14 mouse cellular contexts compared by ENCODE assay signal in genomic region chr13:32865591-32865990, GRCm38 (mm10). TPM values are rescaled to one million over a fixed set of nuclear protein-coding genes. Genes with fewer than 3 reads are reported as not detected.
DNase-seq lines count a peak whose midpoint lies in the region; ATAC-seq and TF ChIP-seq lines count a peak whose summit lies in the region.
"Had no signal": no experiment of that assay in that cellular context is flagged by ENCODE, and none has a peak within 500 bp of the region (broad histone marks: within the 10 kb centered on the region; RNA-seq: fewer than 3 reads in every experiment).

No protein-coding gene starts in this region.

- peak; percentile 24; the same call in 1 of the 2 replicates for TF ChIP-seq CTCF in hindbrain, postnatal 0 days (IDR thresholded peaks at IDR 0.05; ENCODE audit: low read depth)
- 0 out of 2 replicates have a peak, but pooled peaks have one; percentile 22 for TF ChIP-seq CTCF in lung, adult 2 months (IDR thresholded peaks at IDR 0.05; ENCODE audit: insufficient read depth, low read length)

- no peak overlapping the region for H3K27ac ChIP-seq in hindbrain, postnatal 0 days
- no peak overlapping the region for H3K27ac ChIP-seq in hindbrain, embryonic 14.5 days
- H3K27ac ChIP-seq in hindbrain, embryonic 12.5 days = no peak overlapping the region
- H3K27ac ChIP-seq: heart, embryonic 13.5 days; hindbrain, embryonic 15.5 days had no signal

- no peak for ATAC-seq in hindbrain, postnatal 0 days
- no peak for ATAC-seq in hindbrain, embryonic 14.5 days (ENCODE audit: low FRiP score)
- 0 out of 2 replicates have a peak, but pooled peaks have one; percentile 26 for ATAC-seq in granulocyte monocyte progenitor cell, adult 5-6 weeks (replicated peaks; ENCODE audit: poor library complexity, severe bottlenecking)
- ATAC-seq in hindbrain, embryonic 12.5 days (ENCODE audit: low FRiP score) = no peak

- no peak overlapping the region for H3K4me2 ChIP-seq in hindbrain, postnatal 0 days (ENCODE audit: low read depth, low read length)
- H3K4me2 ChIP-seq in hindbrain, embryonic 14.5 days (replicated peaks) = no peak overlapping the region
- H3K4me2 ChIP-seq in hindbrain, embryonic 12.5 days (replicated peaks) = no peak overlapping the region
- H3K4me2 ChIP-seq: heart, embryonic 13.5 days; hindbrain, embryonic 15.5 days had no signal

- no peak overlapping the region for H3K4me3 ChIP-seq in hindbrain, postnatal 0 days (ENCODE audit: low read length)
- no peak overlapping the region for H3K4me3 ChIP-seq in hindbrain, embryonic 14.5 days (replicated peaks; ENCODE audit: low read length)
- no peak overlapping the region for H3K4me3 ChIP-seq in lung, adult 2 months (replicated peaks; ENCODE audit: extremely low read depth, low read depth, low read length)
- H3K4me3 ChIP-seq in hindbrain, embryonic 12.5 days = no peak overlapping the region
- H3K4me3 ChIP-seq: heart, embryonic 13.5 days; hindbrain, embryonic 15.5 days had no signal

- no peaks in the 10 kb centered on the region for H3K27me3 ChIP-seq in hindbrain, postnatal 0 days (ENCODE audit: insufficient read depth, low read length)
- no peaks in the 10 kb centered on the region for H3K27me3 ChIP-seq in hindbrain, embryonic 14.5 days (ENCODE audit: control insufficient read depth, insufficient read depth, low read length)
- H3K27me3 ChIP-seq in hindbrain, embryonic 12.5 days = 0 out of 2 replicates have a peak, but pooled peaks cover 3% of the 10 kb centered on the region
- H3K27me3 ChIP-seq: heart, embryonic 13.5 days; hindbrain, embryonic 15.5 days had no signal

- no peaks in the 10 kb centered on the region for H3K9me3 ChIP-seq in hindbrain, postnatal 0 days (ENCODE audit: low read length)
- H3K9me3 ChIP-seq in hindbrain, embryonic 14.5 days (ENCODE audit: control insufficient read depth, low read length) = no peaks in the 10 kb centered on the region
- no peaks in the 10 kb centered on the region for H3K9me3 ChIP-seq in hindbrain, embryonic 12.5 days (replicated peaks)
- H3K9me3 ChIP-seq: heart, embryonic 13.5 days; hindbrain, embryonic 15.5 days had no signal

- H3K4me1 ChIP-seq in hindbrain, postnatal 0 days (ENCODE audit: insufficient read depth, low read length) = no peaks in the 10 kb centered on the region
- H3K4me1 ChIP-seq in hindbrain, embryonic 14.5 days (replicated peaks; ENCODE audit: control insufficient read depth, insufficient read depth, low read length) = no peaks in the 10 kb centered on the region
- H3K4me1 ChIP-seq in lung, adult 2 months (ENCODE audit: control insufficient read depth, insufficient read depth, low read length) = no peaks in the 10 kb centered on the region
- H3K4me1 ChIP-seq in hindbrain, embryonic 12.5 days = no peaks in the 10 kb centered on the region
- H3K4me1 ChIP-seq: hindbrain, embryonic 15.5 days had no signal

- H3K36me3 ChIP-seq in hindbrain, postnatal 0 days (ENCODE audit: insufficient read depth, low read length) = no peaks in the 10 kb centered on the region
- no peaks in the 10 kb centered on the region for H3K36me3 ChIP-seq in hindbrain, embryonic 14.5 days (replicated peaks; ENCODE audit: control insufficient read depth, insufficient read depth)
- H3K36me3 ChIP-seq in hindbrain, embryonic 12.5 days = no peaks in the 10 kb centered on the region
- H3K36me3 ChIP-seq: heart, embryonic 13.5 days; hindbrain, embryonic 15.5 days had no signal

- 82% methylated on average over 2 of the region's 2 CpGs for WGBS in hindbrain, postnatal 0 days
- WGBS in hindbrain, embryonic 14.5 days = 66% methylated on average over 2 of the region's 2 CpGs
- 52% methylated on average over 2 of the region's 2 CpGs for WGBS in lung, adult 2 months
- WGBS in hindbrain, embryonic 12.5 days = 66% methylated on average over 2 of the region's 2 CpGs

- DNase-seq in hindbrain, postnatal 0 days (ENCODE audit: low spot score) = no peak
- DNase-seq in hindbrain, embryonic 14.5 days (ENCODE audit: low spot score) = no peak
- DNase-seq in lung, adult 2 months = no peak
- DNase-seq in lung, postnatal 4 days = no peak
- DNase-seq in ES-CJ7 (ENCODE audit: low read depth, low spot score) = peak; percentile 26
- DNase-seq in right cerebral cortex, postnatal 14 days = no peak
- DNase-seq: adrenal gland, postnatal 14 days; left cerebral cortex, postnatal 4 days had no signal

- TF ChIP-seq POLR2A in lung, adult 2 months (IDR thresholded peaks at IDR 0.05; ENCODE audit: borderline replicate concordance, extremely low read depth, low read depth, low read length) = no peak

- no peak overlapping the region for H3K9ac ChIP-seq in hindbrain, postnatal 0 days (replicated peaks; ENCODE audit: low read length)
- no peak overlapping the region for H3K9ac ChIP-seq in hindbrain, embryonic 14.5 days
- no peak overlapping the region for H3K9ac ChIP-seq in hindbrain, embryonic 12.5 days
- H3K9ac ChIP-seq: heart, embryonic 13.5 days; hindbrain, embryonic 15.5 days had no signal

RNA-seq across cellular contexts. Expression of gene Serpinb1a, which starts 14.6 kb away (rescaled TPM):
- 0.18 and 0.94 TPM in 2 replicates for total RNA-seq in hindbrain, postnatal 0 days (2014; rRNA removed)
- 4.4 and 5.0 TPM in 2 replicates for polyA plus RNA-seq in hindbrain, postnatal 0 days (2015; fragmentation: Nextera tagmentation; extraction: Ambion mirVana)
- polyA plus RNA-seq in hindbrain, embryonic 14.5 days (2014; fragmentation: Nextera tagmentation; extraction: Ambion mirVana) = 2.5 and 2.6 TPM in 2 replicates
- polyA plus RNA-seq in lung, adult 2 months (2012; rRNA removed) = 5.6 and 14.9 TPM in 2 replicates
- 232 and 310 TPM in 2 replicates for total RNA-seq in granulocyte monocyte progenitor cell, adult 5-6 weeks (2014; fragmentation: Nextera tagmentation)
- total RNA-seq in granulocyte monocyte progenitor cell, adult 5-6 weeks (2017) = 511 and 544 TPM in 2 replicates
- 0.82 and 1.1 TPM in 2 replicates for polyA plus RNA-seq in hindbrain, embryonic 12.5 days (2016; fragmentation: Nextera tagmentation; extraction: Ambion mirVana)

RNA-seq across cellular contexts. Expression of gene Serpinb1c, which starts 32.4 kb away (rescaled TPM):
- total RNA-seq in hindbrain, postnatal 0 days (2014; rRNA removed) = not detected in 2 replicates
- polyA plus RNA-seq in hindbrain, postnatal 0 days (2015; fragmentation: Nextera tagmentation; extraction: Ambion mirVana) = not detected in 2 replicates
- not detected in 2 replicates for polyA plus RNA-seq in hindbrain, embryonic 14.5 days (2014; fragmentation: Nextera tagmentation; extraction: Ambion mirVana)
- not detected in 2 replicates for polyA plus RNA-seq in lung, adult 2 months (2012; rRNA removed)
- not detected in 2 replicates for total RNA-seq in granulocyte monocyte progenitor cell, adult 5-6 weeks (2014; fragmentation: Nextera tagmentation)
- total RNA-seq in granulocyte monocyte progenitor cell, adult 5-6 weeks (2017) = not detected in 2 replicates
- not detected in 2 replicates for polyA plus RNA-seq in hindbrain, embryonic 12.5 days (2016; fragmentation: Nextera tagmentation; extraction: Ambion mirVana)
- total RNA-seq: adrenal gland, postnatal 14 days; left cerebral cortex, postnatal 4 days; MEL had no signal
- polyA plus RNA-seq: hindbrain, embryonic 15.5 days; testis, adult 2 months had no signal
